Mouse (Mus musculus) MEL (cell line): ENCODE results near the gene Fam206a. TPM values are rescaled to one million over a fixed set of nuclear protein-coding genes. Genes with fewer than 3 reads are reported as not detected.

Experiments
- DNase-seq: peaks from one replicate; pipeline ENCODE4 v3.0.0; 2011; ENCODE audit warnings: low read depth, low spot score
- H3K27ac ChIP-seq: 2 replicates; pipeline ENCODE4 v1.5.1; 2012; ENCODE audit warnings: low read depth, mild to moderate bottlenecking, control low read depth, low read length, moderate library complexity; ENCODE audit not compliant: control insufficient read depth
- H3K27me3 ChIP-seq, 2 experiments: fragments of 150-350 bp in 1 of 2; sonication (generic) in 1 of 2; 2 replicates each; pipeline ENCODE4 v1.6.1; 2012; ENCODE audit warnings: low read length in 2 of 2, mild to moderate bottlenecking in 2 of 2, improper control_type of control experiment in 1 of 2, moderate library complexity in 1 of 2; ENCODE audit not compliant: insufficient read depth in 2 of 2, control insufficient read depth in 1 of 2
- H3K36me3 ChIP-seq, 2 experiments: 2 replicates each; pipeline ENCODE4 v1.6.1; 2012 to 2014; ENCODE audit warnings: low read length in 2 of 2, improper control_type of control experiment in 1 of 2, inconsistent platforms in 1 of 2, mild to moderate bottlenecking in 1 of 2; ENCODE audit not compliant: insufficient read depth in 2 of 2, control insufficient read depth in 1 of 2
- H3K4me1 ChIP-seq, 2 experiments: fragments of 150-350 bp in 1 of 2; sonication (generic) in 1 of 2; 2 replicates each; pipeline ENCODE4 v1.6.1; 2012; ENCODE audit warnings: low read length in 2 of 2, improper control_type of control experiment in 1 of 2, mild to moderate bottlenecking in 1 of 2; ENCODE audit not compliant: insufficient read depth in 2 of 2, control insufficient read depth in 1 of 2
- H3K4me3 ChIP-seq, 2 experiments: fragments of 150-350 bp in 1 of 2; sonication (generic) in 1 of 2; 2 replicates each; pipeline ENCODE4 v1.5.1; 2012; ENCODE audit warnings: low read depth in 2 of 2, low read length in 2 of 2, mild to moderate bottlenecking in 2 of 2, moderate library complexity in 2 of 2, control low read depth in 1 of 2, improper control_type of control experiment in 1 of 2; ENCODE audit not compliant: control insufficient read depth in 1 of 2, insufficient read depth in 1 of 2
- H3K79me2 ChIP-seq: 2 replicates; pipeline ENCODE4 v1.6.1; 2012; ENCODE audit warnings: mild to moderate bottlenecking, low read length, moderate library complexity; ENCODE audit not compliant: control insufficient read depth, poor library complexity, insufficient read depth
- H3K9ac ChIP-seq: 2 replicates; pipeline ENCODE4 v1.6.1; 2012; ENCODE audit warnings: low read depth, mild to moderate bottlenecking, control low read depth, low read length, moderate library complexity; ENCODE audit not compliant: control insufficient read depth, poor library complexity, severe bottlenecking
- H3K9me3 ChIP-seq: fragments of 150-350 bp; sonication (generic); replicated peaks from 2 replicates; pipeline ENCODE4 v1.6.1; 2012; ENCODE audit warnings: mild to moderate bottlenecking, low read length, improper control_type of control experiment, moderate library complexity; ENCODE audit not compliant: insufficient read depth
- CHD1 ChIP-seq: IDR thresholded peaks from 2 replicates; pipeline ENCODE4 v1.6.1; 2012; ENCODE audit warnings: low read depth, mild to moderate bottlenecking, inconsistent platforms, low read length, improper control_type of control experiment
- E2F4 ChIP-seq: IDR thresholded peaks from 2 replicates; pipeline ENCODE4 v1.6.1; 2011; ENCODE audit warnings: low read depth, low read length, improper control_type of control experiment, borderline replicate concordance
- EP300 ChIP-seq, 2 experiments: IDR thresholded peaks; 2 replicates each; pipeline ENCODE4 v1.6.1; 2011; ENCODE audit warnings: improper control_type of control experiment in 2 of 2, low read length in 2 of 2, low read depth in 1 of 2, mild to moderate bottlenecking in 1 of 2
- ETS1 ChIP-seq: IDR thresholded peaks from 2 replicates; pipeline ENCODE4 v1.6.1; 2012; ENCODE audit warnings: low read depth, mild to moderate bottlenecking, inconsistent platforms, low read length, improper control_type of control experiment, moderate library complexity
- GABPA ChIP-seq: IDR thresholded peaks from 2 replicates; pipeline ENCODE4 v1.6.1; 2012; ENCODE audit warnings: low read depth, mild to moderate bottlenecking, inconsistent platforms, low read length, improper control_type of control experiment, moderate library complexity
- GATA1 ChIP-seq: IDR thresholded peaks from 2 replicates; pipeline ENCODE4 v1.6.1; 2011; ENCODE audit warnings: low read depth, low read length, improper control_type of control experiment
- HCFC1 ChIP-seq: IDR thresholded peaks from 2 replicates; pipeline ENCODE4 v1.6.1; 2012; ENCODE audit warnings: low read depth, mild to moderate bottlenecking, inconsistent platforms, low read length, improper control_type of control experiment, moderate library complexity
- JUND ChIP-seq: IDR thresholded peaks from 2 replicates; pipeline ENCODE4 v1.6.1; 2011; ENCODE audit warnings: low read depth, mild to moderate bottlenecking, improper control_type of control experiment, low read length
- MAFK ChIP-seq: IDR thresholded peaks from 2 replicates; pipeline ENCODE4 v1.6.1; 2011; ENCODE audit warnings: low read depth, mild to moderate bottlenecking, low read length, improper control_type of control experiment, borderline replicate concordance
- MAX ChIP-seq: IDR thresholded peaks from 2 replicates; pipeline ENCODE4 v1.6.1; 2011; ENCODE audit warnings: low read length, improper control_type of control experiment
- MXI1 ChIP-seq: IDR thresholded peaks from 2 replicates; pipeline ENCODE4 v1.6.1; 2011; ENCODE audit warnings: mild to moderate bottlenecking, low read depth, low read length, improper control_type of control experiment
- MYB ChIP-seq: IDR thresholded peaks from 2 replicates; pipeline ENCODE4 v1.6.1; 2011; ENCODE audit warnings: mild to moderate bottlenecking, low read depth, low read length, improper control_type of control experiment
- POLR2AphosphoS2 ChIP-seq: IDR thresholded peaks from 2 replicates; pipeline ENCODE4 v1.6.1; 2011; ENCODE audit warnings: low read length, improper control_type of control experiment
- RCOR1 ChIP-seq: IDR thresholded peaks from 2 replicates; pipeline ENCODE4 v1.6.1; 2012; ENCODE audit warnings: low read depth, mild to moderate bottlenecking, inconsistent platforms, low read length, improper control_type of control experiment
- UBTF ChIP-seq: IDR thresholded peaks from 2 replicates; pipeline ENCODE4 v1.6.1; 2012; ENCODE audit warnings: low read depth, mild to moderate bottlenecking, inconsistent platforms, low read length, improper control_type of control experiment, moderate library complexity, borderline replicate concordance; ENCODE audit not compliant: insufficient read depth
- USF1 ChIP-seq: IDR thresholded peaks from 2 replicates; pipeline ENCODE4 v1.6.1; 2014; ENCODE audit warnings: low read depth, mild to moderate bottlenecking, inconsistent platforms, low read length, improper control_type of control experiment, moderate library complexity
- ZC3H11A ChIP-seq: IDR thresholded peaks from 2 replicates; pipeline ENCODE4 v1.6.1; 2012; ENCODE audit warnings: low read depth, mild to moderate bottlenecking, inconsistent platforms, low read length, improper control_type of control experiment
- ZKSCAN1 ChIP-seq: IDR thresholded peaks from 2 replicates; pipeline ENCODE4 v1.6.1; 2012; ENCODE audit warnings: low read depth, mild to moderate bottlenecking, inconsistent platforms, low read length, improper control_type of control experiment, moderate library complexity
- ZNF384 ChIP-seq: IDR thresholded peaks from 2 replicates; pipeline ENCODE4 v1.6.1; 2012; ENCODE audit warnings: low read depth, mild to moderate bottlenecking, inconsistent platforms, low read length, improper control_type of control experiment
- polyA plus RNA-seq, 2 experiments: library from polyadenylated mRNA; stranded (reverse) in 1 of 2; unstranded in 1 of 2; fragments of >175 nt in 1 of 2; fragments of >200 nt in 1 of 2; gene quantifications; 2 replicates each; pipeline versions ENCODE4 v1.2.1 to v1.2.4; 2012; ENCODE audit warnings: low replicate concordance in 2 of 2, low read depth in 1 of 2; ENCODE audit not compliant: insufficient read length in 2 of 2, insufficient read depth in 1 of 2, missing spikeins in 1 of 2
- total RNA-seq: library from RNA; depleted of rRNA; stranded (reverse); fragments of 300-350 nt; gene quantifications from 2 replicates; pipeline ENCODE4 v1.2.3, GENCODE M21; 2012

Fam206a gene
- total and polyA plus RNA-seq, 3 experiments = 8.9 to 33.9 (median 27.8) TPM

DNA sequence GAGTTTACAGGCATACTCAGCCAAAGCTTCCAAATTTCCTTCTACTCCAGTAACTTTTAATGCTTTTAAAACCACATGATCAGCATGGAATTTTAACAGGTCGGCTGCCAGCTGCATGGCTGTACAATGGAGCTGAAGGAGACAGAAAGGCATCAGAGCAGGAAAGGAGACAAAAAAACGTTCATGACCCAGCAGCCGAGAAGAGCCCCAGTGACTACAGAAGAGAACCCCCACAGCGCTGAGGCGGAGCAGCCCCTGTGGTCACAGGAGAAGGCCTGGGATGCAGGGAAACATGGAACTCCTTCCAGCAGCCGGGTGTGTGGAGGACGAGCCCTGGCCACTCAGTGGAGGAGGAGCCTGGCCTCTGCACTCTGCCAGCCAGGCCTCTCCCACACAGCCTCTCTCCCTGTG is 27.4 kb downstream of the Fam206a start:
- H3K36me3 ChIP-seq = no peaks in the 10 kb centered on the region
- no peak overlapping the region for H3K9ac ChIP-seq

DNA sequence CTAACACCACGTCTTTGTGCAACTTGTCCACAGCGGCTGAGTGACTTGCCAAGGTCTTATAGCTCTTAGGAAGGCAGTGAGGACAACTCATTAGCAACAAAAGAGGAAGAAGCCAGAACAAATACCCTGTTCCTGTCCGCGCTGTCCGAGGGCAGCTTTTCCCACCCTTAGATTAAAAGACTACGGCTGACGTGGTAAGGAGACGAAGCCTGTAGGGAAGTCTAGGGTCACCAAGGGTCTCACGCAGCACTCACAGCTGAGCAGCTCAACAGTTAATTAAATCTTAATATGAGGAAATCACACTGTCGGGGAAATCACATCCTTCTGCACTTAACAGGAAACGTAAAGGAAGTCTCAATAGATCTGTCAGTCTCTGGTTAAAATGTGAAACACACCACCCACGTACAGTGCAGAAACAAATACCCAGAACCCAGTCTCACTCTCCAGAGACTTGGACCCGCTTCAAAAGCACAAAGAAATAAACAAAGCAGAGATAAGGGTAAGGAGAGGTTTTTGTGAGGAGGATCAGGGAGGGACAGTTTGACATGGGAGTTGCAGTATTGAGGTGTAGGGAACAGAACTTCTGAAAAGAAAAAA is 29.0 kb downstream of the Fam206a start:
- TF ChIP-seq MAX = no peak
- no peak for TF ChIP-seq MAFK
- TF ChIP-seq MYB = no peak
- no peak for TF ChIP-seq JUND
- TF ChIP-seq EP300 (IDR thresholded peaks at IDR 0.05; ENCODE audit: low read depth in 1 of 2, low read length in 2 of 2) = no peak
- TF ChIP-seq GABPA = no peak
- no peak for TF ChIP-seq E2F4
- TF ChIP-seq ETS1 = no peak
- TF ChIP-seq RCOR1 = no peak
- no peak for TF ChIP-seq ZKSCAN1
- no peak for TF ChIP-seq ZNF384
- no peak for TF ChIP-seq GATA1
- no peak for TF ChIP-seq HCFC1
- TF ChIP-seq UBTF = no peak
- no peak for TF ChIP-seq MXI1
- Histone ChIP-seq H3K36me3 (no peaks in the 10 kb centered on the region), H3K27ac (no peak overlapping the region), H3K4me3 (no peak overlapping the region), H3K4me1 (no peaks in the 10 kb centered on the region), H3K9me3 (no peaks in the 10 kb centered on the region), H3K9ac (no peak overlapping the region), H3K27me3 (no peaks in the 10 kb centered on the region), H3K79me2 (no peaks in the 10 kb centered on the region)
- DNase-seq = no peak

More for the DNA sequence above, 27.4 kb downstream of the Fam206a start:
- Histone ChIP-seq H3K79me2 (no peaks in the 10 kb centered on the region), H3K4me1 (no peaks in the 10 kb centered on the region), H3K27ac (no peak overlapping the region), H3K9me3 (no peaks in the 10 kb centered on the region), H3K4me3 (no peak overlapping the region), H3K27me3 (no peaks in the 10 kb centered on the region)
- DNase-seq = no peak
- no peak for TF ChIP-seq POLR2AphosphoS2
- no peak for TF ChIP-seq USF1
- no peak for TF ChIP-seq ETS1
- no peak for TF ChIP-seq RCOR1
- TF ChIP-seq CHD1 = no peak
- TF ChIP-seq ZC3H11A = no peak
